Mouse (Mus musculus) forebrain, embryonic 12.5 days (tissue): Measurements from ENCODE around the gene Gm37240. TPM values are rescaled to one million over a fixed set of nuclear protein-coding genes. Genes with fewer than 3 reads are reported as not detected.

Source experiments
- ATAC-seq: fragments of 200-750 bp; cut with Nextera tagmentation; 2 replicates; pipeline ENCODE4 v1.8.0; 2017; ENCODE audit warnings: moderate TSS enrichment; ENCODE audit not compliant: low FRiP score
- H3K27ac ChIP-seq: fragments of 300-500 bp; sonication (generic); 2 replicates; pipeline ENCODE4 v1.5.1; 2016; ENCODE audit warnings: mild to moderate bottlenecking
- H3K27me3 ChIP-seq: fragments of 300-500 bp; sonication (generic); 2 replicates; pipeline ENCODE4 v1.6.1; 2016; ENCODE audit warnings: mild to moderate bottlenecking
- H3K36me3 ChIP-seq: fragments of 300-500 bp; sonication (generic); replicated peaks from 2 replicates; pipeline ENCODE4 v1.6.1; 2016; ENCODE audit warnings: mild to moderate bottlenecking
- H3K4me1 ChIP-seq: fragments of 300-500 bp; sonication (generic); 2 replicates; pipeline ENCODE4 v1.6.1; 2016
- H3K4me2 ChIP-seq: fragments of 300-500 bp; sonication (generic); 2 replicates; pipeline ENCODE4 v1.6.1; 2016; ENCODE audit warnings: mild to moderate bottlenecking, moderate library complexity
- H3K4me3 ChIP-seq: fragments of 300-500 bp; sonication (generic); replicated peaks from 2 replicates; pipeline ENCODE4 v1.5.1; 2016; ENCODE audit warnings: mild to moderate bottlenecking
- H3K9ac ChIP-seq: fragments of 300-500 bp; sonication (generic); 2 replicates; pipeline ENCODE4 v1.6.1; 2016; ENCODE audit warnings: mild to moderate bottlenecking
- H3K9me3 ChIP-seq: fragments of 300-500 bp; sonication (generic); 2 replicates; pipeline ENCODE4 v1.6.1; 2016
- WGBS: fragments of 180-500 bp; shearing (Covaris S2); methylation state at CpG from one replicate; pipeline ENCODE4 v1.1.7; 2016; 5-methylcytosine and 5-hydroxymethylcytosine counted together
- polyA plus RNA-seq: library from polyadenylated mRNA; unstranded; fragments of >200 nt; fragmentation: Nextera tagmentation; extraction: Ambion mirVana; gene quantifications from 2 replicates; pipeline ENCODE4 v1.2.1, GENCODE M21; 2016

The Gm37240 gene
- polyA plus RNA-seq, 1 experiment from 2014 or later: 0.57 TPM

DNA sequence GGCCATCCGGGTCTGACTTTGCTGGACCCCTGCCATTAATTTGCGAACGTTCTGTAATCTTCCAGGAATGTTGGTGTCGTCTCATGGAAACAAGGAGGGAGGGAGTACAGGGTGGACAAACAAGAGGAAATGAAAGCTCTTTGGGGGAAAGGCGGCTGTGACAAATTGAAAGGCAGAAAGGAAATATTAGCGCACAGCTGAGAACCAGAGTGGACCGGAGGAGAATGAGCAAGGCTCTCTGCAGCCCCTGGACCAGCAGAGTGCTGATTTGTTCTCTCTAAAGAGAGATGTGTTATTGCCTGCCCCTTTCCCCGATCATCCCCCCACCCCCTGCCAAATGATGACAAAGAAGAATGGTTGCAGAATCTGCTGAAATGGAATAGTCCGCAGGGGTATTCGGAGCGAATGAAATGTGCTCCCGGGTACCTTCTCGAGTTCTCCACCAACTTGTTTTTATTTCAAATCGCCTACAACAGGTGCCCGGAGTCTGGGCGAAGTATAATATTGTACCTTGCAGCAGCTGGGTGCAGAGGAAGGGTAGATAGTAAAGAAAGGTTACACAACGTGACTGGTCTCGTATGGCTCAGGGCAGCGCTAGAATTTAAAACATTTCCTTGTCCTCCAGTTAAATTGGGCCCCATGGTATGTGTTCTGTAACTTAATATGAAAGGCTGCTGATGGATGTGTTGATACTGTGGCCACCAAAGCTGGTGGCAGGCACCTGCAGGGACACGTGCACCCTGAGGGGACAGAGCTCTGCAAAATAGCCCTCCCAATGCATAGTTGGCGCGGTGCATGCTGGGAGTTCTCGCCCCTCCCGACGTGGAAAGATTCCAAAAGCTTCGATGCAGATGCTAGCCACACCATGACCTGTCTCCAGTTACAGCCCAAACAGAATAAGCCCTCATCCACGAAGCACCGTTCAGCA lies 712.5 kb downstream of the Gm37240 start:
- Histone ChIP-seq H3K36me3 (no peaks in the 10 kb centered on the region), H3K9me3 (no peaks in the 10 kb centered on the region), H3K4me3 (no peak overlapping the region), H3K9ac (no peak overlapping the region), H3K4me1 (peaks cover 5% of the 10 kb centered on the region; the same call in 1 of the 2 replicates), H3K27me3 (no peaks in the 10 kb centered on the region), H3K27ac (no peak overlapping the region), H3K4me2 (no peak overlapping the region)
- 73% methylated on average over 28 of the region's 28 CpGs for whole genome bisulfite sequencing
- no peak for ATAC-seq

DNA sequence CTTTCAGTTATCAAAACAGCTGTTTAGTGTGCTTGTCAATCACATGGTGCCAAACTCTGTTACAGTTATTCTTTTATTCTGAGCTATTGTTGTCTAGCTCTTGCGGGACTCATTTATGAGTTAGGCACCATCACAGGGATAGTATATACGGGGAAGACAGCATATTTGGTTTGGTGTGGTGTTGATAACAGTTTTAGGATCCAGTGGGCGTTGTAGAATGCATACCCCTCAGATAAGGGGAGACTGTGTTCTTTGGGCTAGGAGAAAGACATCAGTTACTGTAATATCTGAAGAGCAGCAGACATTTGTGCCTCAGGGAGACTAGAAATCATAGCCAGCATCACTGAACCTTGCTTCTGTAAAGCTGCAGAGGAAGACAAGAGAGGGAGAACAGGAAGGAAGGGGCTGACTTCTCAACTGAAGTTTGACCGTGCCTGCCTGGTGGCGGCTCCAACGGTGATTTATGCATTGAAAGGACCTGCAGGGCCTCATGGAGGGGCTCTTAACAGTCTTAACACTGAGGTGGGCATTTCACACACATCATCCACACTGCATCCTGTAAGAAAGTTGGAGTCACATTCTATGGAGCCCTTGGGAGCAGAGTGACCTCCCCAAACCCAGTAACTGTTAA lies 713.8 kb downstream of the Gm37240 start:
- Histone ChIP-seq H3K4me3 (no peak overlapping the region), H3K27me3 (no peaks in the 10 kb centered on the region), H3K27ac (no peak overlapping the region), H3K4me2 (no peak overlapping the region), H3K9ac (no peak overlapping the region), H3K36me3 (no peaks in the 10 kb centered on the region), H3K4me1 (peaks cover 5% of the 10 kb centered on the region; the same call in 1 of the 2 replicates), H3K9me3 (no peaks in the 10 kb centered on the region)
- WGBS: 81% methylated on average over 6 of the region's 6 CpGs
- no peak for ATAC-seq

DNA sequence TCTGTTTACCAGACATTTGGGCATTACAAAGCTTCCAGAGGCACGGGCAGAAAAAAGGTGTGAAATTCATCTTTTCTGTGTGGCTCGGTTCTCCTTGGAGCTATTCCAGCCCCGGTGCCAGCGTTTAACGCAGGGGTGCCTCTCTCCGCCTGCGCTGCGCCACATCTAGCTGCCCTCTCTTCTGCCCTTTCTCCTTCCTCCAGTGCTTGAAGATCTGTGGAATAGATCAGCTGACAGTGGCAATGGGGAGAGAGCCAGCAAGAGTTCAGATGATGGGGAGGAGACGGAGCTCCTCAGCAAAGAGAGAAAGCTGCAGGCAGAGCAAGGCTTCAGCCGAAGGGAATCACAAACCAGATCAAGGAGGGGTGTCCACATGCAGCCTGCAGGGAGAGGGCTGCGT lies 714.8 kb downstream of the Gm37240 start:
- no peaks in the 10 kb centered on the region for H3K36me3 ChIP-seq
- H3K9me3 ChIP-seq: no peaks in the 10 kb centered on the region
- no peaks in the 10 kb centered on the region for H3K27me3 ChIP-seq
- H3K4me2 ChIP-seq: no peak overlapping the region
- no peak overlapping the region for H3K9ac ChIP-seq
- no peak for ATAC-seq
- H3K27ac ChIP-seq: no peak overlapping the region
- 76% methylated on average over 11 of the region's 11 CpGs for WGBS
- no peak overlapping the region for H3K4me3 ChIP-seq
- H3K4me1 ChIP-seq: peaks cover 5% of the 10 kb centered on the region; the same call in 1 of the 2 replicates

DNA sequence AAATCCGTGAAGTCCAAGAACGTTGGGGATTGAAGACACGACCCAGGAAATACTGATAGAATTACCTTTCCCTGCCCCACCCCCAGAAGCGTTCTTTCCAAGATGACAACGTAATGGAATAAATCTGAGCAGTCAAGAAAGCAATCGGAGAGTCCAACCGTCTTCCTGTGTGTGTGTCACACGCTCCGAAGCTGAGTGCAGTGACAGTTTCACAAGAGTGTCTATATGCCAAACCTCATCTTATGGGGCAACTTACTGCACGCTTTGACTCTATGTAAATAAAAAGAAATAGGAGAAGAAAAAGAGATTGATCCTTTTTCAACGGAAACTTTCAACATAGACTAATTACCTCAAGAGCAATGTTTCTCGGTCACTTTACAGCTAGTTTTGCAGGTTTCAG lies 715.2 kb downstream of the Gm37240 start:
- Histone ChIP-seq H3K27me3 (no peaks in the 10 kb centered on the region), H3K36me3 (no peaks in the 10 kb centered on the region), H3K9ac (no peak overlapping the region), H3K9me3 (no peaks in the 10 kb centered on the region), H3K4me2 (no peak overlapping the region), H3K4me3 (no peak overlapping the region), H3K27ac (no peak overlapping the region), H3K4me1 (peaks cover 5% of the 10 kb centered on the region; the same call in 1 of the 2 replicates)
- WGBS: 92% methylated on average over 12 of the region's 12 CpGs
- ATAC-seq: no peak

DNA sequence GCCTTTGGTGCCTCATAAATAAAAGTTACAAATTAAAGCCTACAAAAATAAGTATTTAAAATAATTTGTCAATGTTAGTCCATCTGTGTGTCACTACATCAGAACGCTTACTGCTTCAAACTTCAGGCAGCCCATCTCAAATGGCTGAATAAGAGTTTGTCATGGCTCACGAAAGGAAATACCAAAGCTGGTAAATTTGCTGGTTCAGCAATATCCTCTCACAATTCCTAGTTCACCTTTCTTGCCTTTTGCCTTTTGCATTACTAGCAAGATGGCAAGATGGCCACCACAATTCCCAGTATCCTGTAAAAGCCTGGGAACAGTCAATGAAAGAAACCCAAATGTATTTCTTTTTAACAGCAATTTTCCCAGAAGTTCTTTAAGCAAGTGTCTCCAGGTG lies 718.5 kb downstream of the Gm37240 start:
- Histone ChIP-seq H3K27me3 (no peaks in the 10 kb centered on the region), H3K4me1 (no peaks in the 10 kb centered on the region), H3K4me2 (no peak overlapping the region), H3K27ac (no peak overlapping the region), H3K9me3 (0 out of 2 replicates have a peak, but pooled peaks cover 3% of the 10 kb centered on the region), H3K4me3 (no peak overlapping the region), H3K36me3 (no peaks in the 10 kb centered on the region), H3K9ac (no peak overlapping the region)
- ATAC-seq: no peak
- 85% methylated on average over 2 of the region's 2 CpGs for WGBS

DNA sequence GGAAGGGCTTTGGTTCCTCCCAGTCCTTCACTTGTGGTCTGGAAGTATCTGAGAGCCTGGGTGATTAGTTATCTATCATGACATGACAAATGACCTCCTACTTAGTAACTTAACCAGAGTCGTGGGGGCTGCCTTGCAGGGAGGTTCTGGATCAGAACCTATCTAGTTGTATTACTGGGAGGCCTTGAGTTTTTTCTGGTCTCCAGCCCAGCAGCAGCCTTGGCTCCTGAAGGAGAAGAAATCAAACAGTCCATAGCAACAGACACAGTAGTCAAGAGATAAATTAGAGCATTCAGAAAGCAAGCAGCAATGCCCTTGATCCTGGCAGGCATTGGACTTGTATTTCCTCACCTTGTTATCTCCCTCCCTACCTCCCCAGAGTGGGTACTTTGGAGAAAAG lies 722.4 kb downstream of the Gm37240 start:
- no peaks in the 10 kb centered on the region for H3K27me3 ChIP-seq
- 83% methylated on average over 1 of the region's 1 CpGs for WGBS
- no peak overlapping the region for H3K4me2 ChIP-seq
- H3K9ac ChIP-seq: no peak overlapping the region
- no peaks in the 10 kb centered on the region for H3K36me3 ChIP-seq
- no peaks in the 10 kb centered on the region for H3K4me1 ChIP-seq
- no peak overlapping the region for H3K4me3 ChIP-seq
- no peak overlapping the region for H3K27ac ChIP-seq
- ATAC-seq: no peak
- 0 out of 2 replicates have a peak, but pooled peaks cover 3% of the 10 kb centered on the region for H3K9me3 ChIP-seq

DNA sequence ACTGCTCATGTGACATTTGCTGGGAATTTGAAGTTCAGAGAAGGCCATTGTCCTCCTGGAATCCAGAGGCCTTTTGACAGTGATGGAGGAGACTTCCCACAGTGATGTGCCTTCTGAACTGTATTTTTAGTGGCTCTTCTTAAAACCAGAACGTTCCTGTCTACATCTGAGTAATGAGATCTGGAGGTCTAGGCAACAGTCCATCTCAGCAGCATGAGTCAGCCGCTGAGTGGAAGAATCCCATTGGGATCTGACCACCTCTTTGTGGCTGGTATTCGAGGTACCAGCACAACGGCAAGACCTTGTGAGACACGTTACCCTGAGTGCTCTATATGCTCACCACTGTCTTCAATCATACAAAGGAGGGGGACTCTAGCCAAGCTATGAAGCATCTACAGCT lies 723.9 kb downstream of the Gm37240 start:
- no peak overlapping the region for H3K4me3 ChIP-seq
- no peaks in the 10 kb centered on the region for H3K36me3 ChIP-seq
- H3K4me2 ChIP-seq: no peak overlapping the region
- no peaks in the 10 kb centered on the region for H3K27me3 ChIP-seq
- no peak for ATAC-seq
- H3K9me3 ChIP-seq: 0 out of 2 replicates have a peak, but pooled peaks cover 3% of the 10 kb centered on the region
- peaks cover 4% of the 10 kb centered on the region; the same call in 1 of the 2 replicates for H3K4me1 ChIP-seq
- H3K27ac ChIP-seq: no peak overlapping the region
- H3K9ac ChIP-seq: no peak overlapping the region
- WGBS: 91% methylated on average over 5 of the region's 5 CpGs

DNA sequence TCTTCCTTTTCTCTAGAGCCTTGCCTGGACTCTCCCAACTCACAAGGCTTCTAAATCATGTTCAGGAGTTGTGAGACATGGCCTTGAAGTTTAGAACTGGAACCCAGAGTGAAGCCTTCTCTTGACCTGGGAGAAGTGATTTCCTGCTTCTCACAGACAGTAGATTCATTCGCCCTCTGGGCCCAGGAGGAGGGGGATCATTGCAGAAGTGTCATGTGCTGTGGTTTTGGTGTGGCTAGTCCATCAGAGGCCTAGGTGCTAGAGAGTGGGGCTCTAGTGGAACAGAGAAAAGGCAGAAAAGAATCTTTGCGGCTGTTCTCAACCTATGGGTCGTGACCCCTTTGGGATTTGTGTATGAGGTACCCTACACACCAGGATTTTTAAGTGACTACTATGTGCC lies 724.9 kb downstream of the Gm37240 start:
- no peak overlapping the region for H3K4me3 ChIP-seq
- no peaks in the 10 kb centered on the region for H3K27me3 ChIP-seq
- no peak overlapping the region for H3K4me2 ChIP-seq
- H3K9me3 ChIP-seq: 0 out of 2 replicates have a peak, but pooled peaks cover 3% of the 10 kb centered on the region
- ATAC-seq: no peak
- no peaks in the 10 kb centered on the region for H3K36me3 ChIP-seq
- H3K27ac ChIP-seq: no peak overlapping the region
- no peak overlapping the region for H3K9ac ChIP-seq
- H3K4me1 ChIP-seq: peaks cover 4% of the 10 kb centered on the region; the same call in 1 of the 2 replicates
- 92% methylated on average over 3 of the region's 3 CpGs for WGBS

DNA sequence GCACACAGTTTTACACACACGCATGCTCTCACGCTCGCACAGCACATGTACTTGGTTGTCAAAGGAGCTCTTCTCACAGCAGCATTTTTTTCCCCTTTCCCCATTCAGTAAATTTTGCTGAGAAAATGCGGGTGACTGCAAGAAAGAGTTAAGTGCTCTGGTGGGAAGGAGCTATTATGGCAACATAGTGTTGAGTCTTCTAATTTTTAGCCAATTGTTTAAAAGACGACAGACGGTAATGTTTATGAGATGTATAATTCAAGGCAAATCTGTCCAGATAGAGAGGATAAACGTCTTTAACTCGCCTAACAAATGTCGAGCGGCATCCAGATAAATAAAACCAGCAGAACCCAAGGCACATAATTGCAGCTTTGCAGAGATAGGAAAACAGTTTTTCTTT lies 726.5 kb downstream of the Gm37240 start:
- 81% methylated on average over 10 of the region's 10 CpGs for WGBS

DNA sequence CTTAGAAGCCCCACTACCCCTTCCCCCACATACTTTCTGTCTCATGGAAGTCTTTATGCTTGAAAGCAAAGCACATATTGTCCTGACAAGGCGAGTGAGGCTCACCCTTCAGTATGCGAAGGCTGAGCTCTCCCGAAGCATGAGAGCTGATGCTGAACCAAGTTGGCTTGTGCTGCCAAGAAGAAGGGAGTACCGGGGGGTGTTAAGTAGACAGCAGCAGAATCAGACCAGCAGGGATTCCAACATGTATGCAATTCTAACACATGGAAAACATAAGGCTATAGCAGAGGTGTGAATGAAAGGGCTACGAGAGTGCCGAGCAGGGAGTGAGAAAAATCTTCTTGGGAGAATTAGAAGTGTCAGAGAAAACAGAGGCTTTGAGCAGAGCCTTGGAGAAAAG lies 727.7 kb downstream of the Gm37240 start:
- Histone ChIP-seq H3K4me1 (peaks cover 4% of the 10 kb centered on the region; the same call in 1 of the 2 replicates), H3K27ac (no peak overlapping the region), H3K27me3 (no peaks in the 10 kb centered on the region), H3K4me3 (no peak overlapping the region), H3K9me3 (no peaks in the 10 kb centered on the region), H3K9ac (no peak overlapping the region), H3K36me3 (no peaks in the 10 kb centered on the region), H3K4me2 (no peak overlapping the region)
- 61% methylated on average over 6 of the region's 6 CpGs for WGBS
- ATAC-seq: no peak

More for the DNA sequence above, 726.5 kb downstream of the Gm37240 start:
- Histone ChIP-seq H3K4me1 (peaks cover 4% of the 10 kb centered on the region; the same call in 1 of the 2 replicates), H3K27ac (no peak overlapping the region), H3K4me2 (no peak overlapping the region), H3K9me3 (0 out of 2 replicates have a peak, but pooled peaks cover under 1% of the 10 kb centered on the region), H3K27me3 (no peaks in the 10 kb centered on the region), H3K4me3 (no peak overlapping the region), H3K9ac (no peak overlapping the region), H3K36me3 (no peaks in the 10 kb centered on the region)
- ATAC-seq: no peak

DNA sequence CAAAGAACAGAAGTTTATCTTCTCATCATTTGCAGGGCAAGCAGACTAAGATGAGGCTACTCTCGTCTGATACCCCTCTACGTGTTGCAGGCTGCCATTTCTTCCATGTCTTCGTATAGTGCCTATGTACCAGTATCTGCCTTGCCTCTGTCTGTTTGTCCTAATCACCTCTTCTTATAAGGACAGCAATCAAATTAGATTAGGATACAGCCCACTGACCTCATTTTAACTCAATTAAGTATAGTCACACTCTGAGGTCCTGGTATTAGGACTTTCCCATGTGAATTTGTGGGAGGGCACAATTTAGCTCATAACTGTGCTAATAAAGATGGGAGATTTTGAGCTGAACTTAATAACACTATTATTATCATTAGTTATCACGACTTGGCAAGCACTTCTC lies 738.5 kb downstream of the Gm37240 start:
- Histone ChIP-seq H3K4me1 (no peaks in the 10 kb centered on the region), H3K9me3 (no peaks in the 10 kb centered on the region), H3K36me3 (no peaks in the 10 kb centered on the region), H3K4me3 (no peak overlapping the region), H3K27me3 (no peaks in the 10 kb centered on the region), H3K4me2 (no peak overlapping the region), H3K9ac (no peak overlapping the region), H3K27ac (no peak overlapping the region)
- WGBS: 82% methylated on average over 4 of the region's 4 CpGs
- no peak for ATAC-seq

DNA sequence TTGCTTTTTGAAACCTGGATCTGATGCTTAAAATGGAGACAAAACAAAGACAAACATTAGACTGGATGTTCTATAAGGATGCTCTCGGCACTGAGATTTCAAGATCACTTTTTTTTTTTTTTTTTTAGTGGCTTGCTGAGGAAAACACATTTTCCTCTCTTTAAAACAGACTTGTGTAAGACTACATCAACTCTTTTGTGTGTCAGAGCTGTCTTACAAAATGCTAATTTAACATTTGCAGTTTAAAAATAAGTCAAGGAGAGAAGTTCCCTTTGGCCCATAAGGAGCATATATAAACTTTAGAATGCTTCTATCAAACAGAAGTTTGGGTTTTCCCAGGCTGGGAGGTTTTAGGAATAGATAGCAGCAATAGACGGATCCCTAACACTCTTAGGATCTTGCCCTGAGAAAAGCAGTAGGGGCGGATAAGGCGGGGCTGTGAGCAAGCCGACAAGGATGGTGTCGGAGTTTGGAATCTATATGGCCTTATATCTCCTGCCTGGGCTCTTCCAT lies 739.2 kb downstream of the Gm37240 start:
- no peak overlapping the region for H3K9ac ChIP-seq
- ATAC-seq: no peak
- H3K36me3 ChIP-seq: no peaks in the 10 kb centered on the region
- WGBS: 87% methylated on average over 6 of the region's 6 CpGs
- H3K4me1 ChIP-seq: no peaks in the 10 kb centered on the region
- H3K4me2 ChIP-seq: no peak overlapping the region
- no peaks in the 10 kb centered on the region for H3K9me3 ChIP-seq
- no peaks in the 10 kb centered on the region for H3K27me3 ChIP-seq
- no peak overlapping the region for H3K4me3 ChIP-seq
- H3K27ac ChIP-seq: no peak overlapping the region
